Mouse (Mus musculus) CH12.LX (cell line): ENCODE results near the gene Csn1s2a.
"Not testable (repeated sequence)": the region's sequence is repeated elsewhere in the genome, so short reads cannot be mapped to it uniquely, and the experiment has no call there.

Experiments
- CTCF ChIP-seq, 2 experiments: IDR thresholded peaks in 1 of 2; conservative IDR thresholded peaks in 1 of 2; 2 replicates each; pipeline ENCODE4 v1.5.1; 2011 to 2012; ENCODE audit warnings: low read depth in 2 of 2, low read length in 2 of 2, improper control_type of control experiment in 1 of 2, inconsistent platforms in 1 of 2, mild to moderate bottlenecking in 1 of 2, moderate library complexity in 1 of 2
- GABPA ChIP-seq: IDR thresholded peaks from 2 replicates; pipeline ENCODE4 v1.6.1; 2012; ENCODE audit warnings: low read depth, low read length, improper control_type of control experiment, inconsistent platforms; ENCODE audit not compliant: insufficient replicate concordance
- IRF4 ChIP-seq: IDR thresholded peaks from 2 replicates; pipeline ENCODE4 v1.6.1; 2014; ENCODE audit warnings: low read depth, mild to moderate bottlenecking, inconsistent platforms, low read length, improper control_type of control experiment
- MAX ChIP-seq: IDR thresholded peaks from 2 replicates; pipeline ENCODE4 v1.6.1; 2011; ENCODE audit warnings: low read length, improper control_type of control experiment
- POLR2AphosphoS2 ChIP-seq: IDR thresholded peaks from 2 replicates; pipeline ENCODE4 v1.6.1; 2011; ENCODE audit warnings: low read depth, low read length, improper control_type of control experiment
- RAD21 ChIP-seq: IDR thresholded peaks from 2 replicates; pipeline ENCODE4 v1.6.1; 2011; ENCODE audit warnings: low read depth, mild to moderate bottlenecking, low read length, improper control_type of control experiment, moderate library complexity
- USF1 ChIP-seq: IDR thresholded peaks from 2 replicates; pipeline ENCODE4 v1.6.1; 2014; ENCODE audit warnings: low read depth, mild to moderate bottlenecking, inconsistent platforms, low read length, improper control_type of control experiment
- ZMIZ1 ChIP-seq: IDR thresholded peaks from 2 replicates; pipeline ENCODE4 v1.6.1; 2012; ENCODE audit warnings: low read depth, mild to moderate bottlenecking, inconsistent platforms, low read length, improper control_type of control experiment

GRCm38 (mm10) chr5:87772151-87772550, 2.2 kb upstream of the Csn1s2a start:
- not testable (repeated sequence) for TF ChIP-seq RAD21; CTCF (conservative IDR thresholded peaks at IDR 0.05 in 1 of 2, IDR thresholded peaks at IDR 0.05 in 1 of 2; ENCODE audit: low read depth in 2 of 2, low read length in 2 of 2); MAX; ZMIZ1; GABPA; IRF4; POLR2AphosphoS2; USF1
